Mouse (Mus musculus) MEL-GATA-1-ER (cell line): ENCODE data around the gene Ghr.
A peak's percentile ranks its signal among the peaks of the same experiment; 100 is the strongest.

Source experiments
- DNase-seq: peaks from one replicate; pipeline ENCODE4 v3.0.0-alpha.2; 2012; ENCODE audit warnings: low read depth; ENCODE audit errors: extremely low read depth

Gene Ghr

DNA sequence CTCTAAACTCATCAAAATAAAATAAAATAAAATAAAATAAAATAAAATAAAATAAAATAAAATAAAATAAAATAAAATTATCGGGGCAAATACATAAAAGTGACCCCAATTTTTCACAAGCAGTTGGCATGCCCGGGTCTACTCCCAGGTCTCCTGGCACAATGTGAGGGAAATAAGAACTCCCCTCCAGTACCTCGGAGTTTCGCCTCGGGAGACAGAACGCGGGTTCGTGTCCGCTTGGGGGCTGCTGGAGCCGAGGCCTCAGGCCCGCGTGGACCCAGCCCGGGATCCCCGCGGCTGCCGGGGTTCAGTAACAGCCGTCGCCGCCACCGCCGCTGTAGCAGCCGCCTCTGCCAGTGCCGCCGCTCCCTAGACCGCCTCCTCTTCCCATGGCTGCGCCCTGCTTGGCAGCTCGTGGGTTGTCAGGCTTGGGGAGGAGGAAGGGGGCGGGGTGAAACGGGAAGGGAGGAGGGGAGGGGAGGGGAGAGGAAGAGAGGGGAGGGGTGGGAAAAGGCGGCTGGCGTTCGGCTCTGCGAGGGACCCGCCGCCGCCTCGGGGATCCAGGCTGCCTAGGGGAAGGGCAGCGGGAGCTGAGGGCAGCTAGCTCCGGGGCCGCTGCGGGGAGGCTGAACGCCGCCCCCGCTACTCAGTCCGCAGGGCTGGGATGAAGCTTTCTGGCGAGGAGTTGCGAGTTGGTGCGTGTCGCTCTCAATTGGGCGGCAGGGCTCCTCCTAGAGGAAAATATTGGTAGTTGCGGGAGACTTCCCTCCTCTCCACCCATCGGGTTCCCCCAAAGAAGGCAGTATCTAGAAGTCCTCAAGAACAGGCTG lies at the start of gene Ghr:
Ghr (minus strand) TSS at position 686 of the 830 bp plus-strand sequence.
- peak; percentile 33 for DNase-seq

DNA sequence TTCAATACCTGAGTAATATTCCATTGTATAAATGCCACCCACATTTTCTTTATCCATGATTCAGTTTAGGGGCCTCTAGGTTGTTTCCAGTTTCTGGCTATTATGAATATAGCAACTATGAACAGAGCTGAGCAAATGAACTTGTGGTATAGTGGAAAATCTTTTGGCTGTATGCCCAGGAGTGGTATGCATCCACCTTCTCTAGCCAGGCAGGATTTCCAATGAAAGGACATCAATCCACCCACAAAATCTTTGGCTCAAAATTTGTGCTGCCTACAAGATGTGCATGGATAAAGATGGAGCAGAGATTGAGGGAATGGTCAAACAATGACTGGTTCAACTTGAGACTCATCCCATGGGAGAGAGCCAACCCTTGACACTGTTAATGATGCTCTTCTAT lies 39.5 kb upstream of the Ghr start:
- DNase-seq = no peak

DNA sequence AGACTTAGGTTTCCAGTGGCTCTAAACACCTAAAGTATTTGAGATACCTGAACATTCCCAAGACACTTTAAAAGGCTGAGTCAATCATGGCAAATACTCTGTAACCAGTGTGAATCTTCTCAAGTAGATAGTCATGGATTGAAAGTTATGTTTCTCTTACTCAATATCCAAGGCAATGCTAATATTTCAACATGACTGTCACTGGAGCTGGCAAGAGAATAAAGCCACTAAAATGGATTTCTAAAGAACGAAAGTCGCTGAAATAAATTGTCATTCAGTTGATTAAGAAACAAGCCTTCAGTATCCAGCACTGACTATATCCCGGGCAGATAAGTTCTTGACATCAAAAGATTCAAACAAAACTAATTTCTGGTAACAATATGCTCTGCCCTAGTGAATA lies 37.1 kb upstream of the Ghr start:
- DNase-seq = no peak

DNA sequence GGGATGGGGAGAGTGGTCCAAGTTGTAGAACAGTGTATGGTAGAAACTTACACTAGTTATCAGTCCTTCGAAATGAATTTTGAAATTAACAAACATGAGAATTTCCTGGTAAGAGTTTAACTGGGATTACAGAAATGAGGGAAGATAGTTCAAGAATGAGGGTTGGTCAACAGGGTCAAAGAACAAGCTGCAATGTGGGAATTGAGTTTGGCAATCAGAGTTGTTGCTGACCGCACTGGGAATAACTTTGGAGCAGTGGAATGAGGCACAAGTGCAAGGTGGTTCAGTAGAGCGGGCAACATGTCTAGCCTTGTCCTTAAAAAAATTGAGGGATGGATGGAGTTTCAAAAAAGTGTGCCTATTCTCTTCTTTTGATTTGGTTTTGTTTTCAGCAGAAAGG lies 35.0 kb upstream of the Ghr start:
- no peak for DNase-seq

DNA sequence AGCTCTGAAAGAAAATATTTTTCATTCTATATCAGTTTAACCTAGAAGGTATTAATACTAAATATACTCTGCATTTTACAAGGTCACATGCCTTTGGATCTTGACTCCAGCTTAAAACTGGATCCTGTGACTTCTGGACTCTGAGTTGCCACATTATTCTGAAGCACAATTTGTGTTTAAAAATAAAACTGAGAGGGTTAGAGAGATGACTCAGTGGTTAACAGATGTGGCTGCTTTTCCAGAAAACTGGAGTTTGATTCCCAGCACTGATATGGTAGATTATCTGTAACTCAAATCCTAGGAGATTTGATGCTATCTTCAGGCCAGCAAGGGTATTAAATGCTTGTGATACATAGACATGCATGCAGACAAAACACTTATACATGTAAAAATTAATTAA lies 28.7 kb upstream of the Ghr start:
- no peak for DNase-seq

DNA sequence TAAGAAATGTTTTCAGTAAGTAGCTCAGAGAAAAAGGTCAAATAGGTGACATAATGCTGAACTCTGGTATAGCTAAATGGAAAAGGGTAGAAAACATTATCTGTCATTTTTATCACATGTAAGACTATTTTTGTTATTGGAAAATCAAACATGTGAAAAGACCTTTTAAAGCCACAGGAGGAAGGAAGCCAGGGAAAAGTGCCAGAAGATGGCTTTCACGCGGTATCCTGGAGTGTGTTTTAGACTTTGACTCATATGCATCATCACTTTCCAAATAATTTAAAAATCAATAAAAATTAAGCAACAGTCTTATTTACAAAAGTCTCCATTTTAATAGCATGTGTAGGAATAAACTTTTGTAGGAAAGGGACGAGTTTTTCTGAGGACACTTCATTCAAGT lies 24.7 kb upstream of the Ghr start:
- no peak for DNase-seq

DNA sequence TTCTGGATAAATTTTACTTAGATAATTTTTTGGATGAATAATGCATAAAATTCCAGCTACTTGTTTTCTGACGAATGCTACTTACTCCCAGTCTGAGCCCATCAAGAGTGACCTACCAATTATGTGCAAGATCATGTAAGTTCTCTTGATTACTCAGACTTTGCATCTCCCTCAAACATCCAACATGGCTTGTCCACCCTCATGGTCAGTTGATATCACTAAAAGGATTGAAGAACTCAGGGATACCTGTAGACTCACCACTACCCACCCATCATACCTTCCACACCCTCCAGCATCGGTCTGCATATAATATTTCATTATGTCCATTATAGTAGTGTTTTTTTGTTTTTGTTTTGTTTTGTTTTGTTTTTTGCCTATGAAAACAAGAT lies 18.8 kb upstream of the Ghr start:
- no peak for DNase-seq

DNA sequence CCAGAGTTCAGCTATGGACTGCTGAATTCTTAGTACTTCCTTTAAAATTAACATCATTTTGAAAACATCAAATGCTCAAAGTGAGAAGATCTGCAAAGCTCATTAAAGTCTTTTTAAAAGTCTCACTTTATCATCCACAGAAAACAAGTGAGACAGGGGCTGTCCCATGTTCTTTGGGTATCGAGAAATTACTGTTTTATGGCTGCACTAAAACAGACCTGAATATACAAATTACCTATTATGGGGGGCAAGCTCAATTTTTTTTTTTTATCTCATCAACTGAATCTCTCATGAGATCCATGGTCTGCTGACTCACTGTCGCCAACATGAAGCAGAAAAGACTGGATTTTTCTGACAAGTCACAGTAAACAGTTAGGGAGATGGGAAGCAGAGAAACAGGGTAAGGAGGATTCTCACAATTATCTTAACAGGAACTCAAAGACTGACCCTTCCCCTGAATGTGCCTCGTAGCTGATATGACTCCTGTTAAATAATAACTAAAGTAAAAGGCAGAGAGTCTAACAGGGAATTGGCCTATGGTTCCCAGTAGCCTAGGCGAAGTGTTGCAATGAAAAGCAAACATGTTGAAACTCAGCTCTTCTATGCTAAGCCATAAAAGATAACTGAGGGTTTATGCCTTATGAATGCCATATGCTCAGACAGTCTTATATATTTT lies 18.3 kb upstream of the Ghr start:
- no peak for DNase-seq

DNA sequence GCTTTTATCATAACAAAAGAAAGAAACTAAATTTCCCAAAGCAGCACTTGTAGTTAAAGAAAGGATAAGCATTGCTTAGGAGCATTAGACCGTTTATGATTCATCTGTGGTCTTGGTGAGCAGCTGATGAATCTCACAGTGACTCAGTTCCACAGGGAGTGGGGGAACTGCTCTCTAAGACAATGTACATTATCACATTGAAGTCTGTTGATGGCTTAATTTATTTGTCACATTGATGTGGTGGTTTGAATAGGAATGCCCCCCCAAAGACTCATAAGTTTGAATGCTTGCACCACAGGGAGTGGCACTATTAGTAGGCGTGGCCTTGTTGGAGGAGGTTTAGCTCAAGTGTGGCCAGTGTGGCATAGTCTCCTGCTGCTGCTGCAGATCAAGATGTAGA lies 4.6 kb upstream of the Ghr start:
- DNase-seq = no peak

DNA sequence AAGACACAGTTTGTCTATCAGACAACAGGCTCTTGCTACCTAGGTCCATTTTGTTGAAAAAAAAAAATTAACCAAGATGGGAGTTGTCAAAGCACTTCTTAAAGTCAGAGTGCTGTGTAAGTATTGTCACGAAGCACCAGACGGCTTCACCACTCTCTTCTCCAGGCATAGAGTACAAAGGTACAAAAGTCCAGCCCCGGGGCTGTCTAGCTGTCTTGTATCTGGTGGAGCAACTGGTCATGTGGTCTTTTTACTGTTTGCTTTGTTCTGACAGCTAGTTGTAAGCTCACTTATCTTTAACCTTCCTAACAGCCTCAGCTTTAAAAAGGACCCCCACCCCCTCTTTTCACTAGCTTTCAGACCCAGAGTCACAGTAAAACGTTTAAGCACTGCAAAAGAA lies 1.1 kb upstream of the Ghr start:
- DNase-seq = no peak

DNA sequence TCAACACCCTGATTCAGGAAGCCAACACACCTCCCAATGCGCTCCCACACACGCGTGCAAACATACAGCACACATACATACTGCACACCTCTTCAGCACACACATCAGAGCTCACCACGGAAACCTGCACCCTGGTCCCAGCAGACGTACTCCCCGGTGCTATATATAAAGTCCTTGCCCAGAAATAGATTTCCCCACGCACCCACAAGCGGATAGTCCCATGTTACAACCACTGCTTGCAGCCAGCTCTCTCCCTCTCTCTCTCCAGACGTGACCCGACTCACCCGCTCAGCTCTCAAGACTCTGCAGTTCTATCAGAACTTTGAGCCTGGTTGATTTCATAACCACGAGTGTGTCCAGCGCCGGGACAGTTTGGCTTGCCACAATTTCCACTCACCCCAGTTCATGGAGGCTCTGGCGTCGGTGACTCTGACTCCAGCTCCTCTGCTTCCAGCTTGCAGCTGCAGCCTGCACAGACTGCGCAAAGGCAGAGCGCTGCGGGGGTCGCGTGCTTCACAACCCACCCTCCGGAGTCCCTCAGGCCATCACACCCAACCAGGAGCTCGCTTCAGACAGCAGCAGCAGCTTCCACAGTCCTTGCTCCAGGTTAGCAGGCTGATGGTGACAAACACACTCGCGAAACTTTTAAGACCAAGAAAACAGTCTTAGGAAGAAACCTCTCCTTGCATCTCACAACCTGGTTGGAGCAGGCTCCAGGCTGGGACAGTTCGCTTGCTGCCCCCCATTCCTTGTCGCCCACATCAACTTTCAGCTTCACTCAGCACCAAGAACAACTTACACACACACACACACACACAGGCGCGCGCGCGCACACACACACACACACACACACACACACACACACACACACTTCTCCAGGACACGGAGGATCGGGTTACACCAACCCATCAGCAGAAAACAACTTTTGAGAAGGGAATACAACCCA lies 1.2 kb downstream of the Ghr start:
- no peak for DNase-seq

DNA sequence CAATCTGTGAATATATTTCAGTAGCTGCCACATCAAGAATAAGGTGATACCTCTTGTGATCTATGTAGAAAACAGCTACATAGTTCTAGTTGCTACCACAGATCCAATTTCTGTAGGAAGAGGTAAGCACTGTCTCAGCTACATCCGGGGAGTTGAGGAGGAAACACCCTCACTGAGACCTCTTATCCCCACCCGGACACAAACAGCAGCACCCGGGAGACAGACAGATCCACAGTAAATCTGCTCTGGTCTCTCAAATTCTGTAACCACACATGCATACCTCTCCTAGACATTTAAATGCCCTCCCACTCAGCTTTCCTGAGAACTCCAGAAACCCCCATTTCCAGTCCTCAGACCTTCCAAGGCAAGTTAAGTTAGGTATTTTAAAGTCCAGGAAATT lies 2.0 kb downstream of the Ghr start:
- no peak for DNase-seq

DNA sequence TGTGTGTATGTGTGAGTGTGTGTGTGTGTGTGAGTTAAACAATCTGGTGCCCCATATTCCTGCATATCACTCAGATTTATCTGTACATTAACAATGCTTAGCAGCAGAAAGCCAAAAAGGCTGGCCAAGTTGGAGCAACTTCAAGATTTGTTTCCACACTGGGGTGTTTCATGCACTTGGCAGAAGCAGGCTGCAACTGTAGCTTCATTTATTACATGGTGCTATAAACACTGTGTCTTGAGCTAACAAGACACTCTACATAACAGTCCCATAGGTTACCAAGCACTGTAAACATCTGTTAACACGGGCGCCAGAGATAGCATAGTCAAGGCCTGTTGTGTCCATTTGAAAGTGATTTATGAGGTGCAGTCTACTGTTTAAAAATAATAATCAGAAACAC lies 3.1 kb downstream of the Ghr start:
- DNase-seq = no peak

DNA sequence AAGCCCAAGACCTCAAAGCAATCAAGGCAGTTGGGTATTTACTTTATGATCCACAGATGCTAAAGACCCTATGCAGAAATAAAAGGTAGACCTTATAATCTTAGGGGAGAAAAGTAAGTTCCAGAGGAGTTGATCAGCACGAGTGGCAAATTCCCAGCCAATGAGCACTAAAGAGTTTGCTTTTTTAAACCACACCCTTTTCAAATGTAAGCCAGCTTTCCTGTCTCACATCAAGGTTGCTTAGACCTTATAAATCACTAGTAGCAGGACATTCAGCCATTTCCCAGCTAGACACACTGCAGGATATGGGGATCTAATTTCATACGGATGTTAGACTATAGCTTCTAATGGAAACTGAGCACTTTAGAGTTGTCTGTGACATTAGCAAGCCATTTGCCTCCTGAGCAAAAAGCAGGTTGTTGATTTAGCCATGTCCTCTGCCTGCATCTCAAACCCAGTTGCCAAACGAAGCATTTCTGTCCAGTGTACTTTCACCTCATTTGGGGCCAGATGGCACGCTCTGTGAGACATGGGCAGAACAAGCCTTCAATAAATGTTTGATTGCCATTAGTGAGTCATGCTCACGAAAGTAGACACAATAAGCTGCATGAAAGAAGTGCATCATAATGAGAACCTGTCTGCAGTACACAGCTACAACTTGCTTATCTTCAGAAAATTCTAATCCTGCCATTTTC lies 4.9 kb downstream of the Ghr start:
- DNase-seq = no peak

DNA sequence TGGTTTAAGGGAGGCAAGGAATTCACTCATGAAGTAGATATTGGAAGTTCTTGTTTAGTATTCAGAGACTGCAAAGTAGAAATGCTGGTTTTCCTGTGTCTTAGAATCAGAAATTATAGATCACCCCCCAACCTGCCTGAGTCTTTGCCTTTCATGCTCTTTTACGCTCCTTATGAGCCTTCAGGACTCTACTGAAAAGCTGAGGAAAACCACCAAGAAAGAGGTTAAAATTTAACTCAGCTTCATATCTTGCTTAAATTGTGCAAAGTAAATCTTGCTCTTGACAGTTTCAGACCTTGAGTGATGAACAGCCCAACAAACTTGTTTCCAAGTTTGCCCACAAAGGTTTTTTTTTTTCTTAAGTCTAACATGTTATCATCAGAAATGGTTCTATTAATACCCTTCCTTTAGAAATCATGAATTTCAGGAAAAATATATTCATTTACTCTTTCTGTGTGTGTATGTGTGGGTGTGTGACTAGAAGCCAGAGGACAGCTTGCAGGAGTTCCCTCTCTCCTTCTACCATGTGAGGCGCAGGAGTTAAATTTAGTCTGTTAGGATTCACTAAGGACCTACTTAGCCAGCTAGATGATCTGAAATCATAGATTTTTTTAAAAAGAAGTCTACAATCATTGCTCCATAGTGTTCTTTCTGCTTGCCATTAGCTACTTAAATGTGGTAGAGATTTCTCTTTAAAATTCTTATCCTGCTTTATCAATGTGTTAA lies 14.0 kb downstream of the Ghr start:
- DNase-seq = no peak

DNA sequence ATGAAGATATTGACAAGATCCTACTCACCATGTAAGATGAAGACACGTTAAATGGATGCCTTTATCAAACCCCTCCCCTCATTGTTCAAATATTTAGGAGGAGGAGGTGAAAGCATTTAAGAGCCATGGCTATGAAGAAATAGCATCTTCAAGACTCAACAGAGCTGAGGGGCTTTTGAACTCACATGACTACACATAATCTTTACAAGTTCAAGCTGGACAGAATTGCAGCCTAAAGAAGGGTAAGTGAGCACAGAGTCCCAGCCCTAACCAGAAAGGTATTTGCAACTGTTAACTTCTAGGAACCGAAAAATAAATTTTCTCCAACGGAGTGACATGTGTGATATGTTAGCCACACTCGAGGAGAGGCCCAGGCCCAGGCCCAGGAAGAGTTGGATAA lies 18.7 kb downstream of the Ghr start:
- DNase-seq = no peak

DNA sequence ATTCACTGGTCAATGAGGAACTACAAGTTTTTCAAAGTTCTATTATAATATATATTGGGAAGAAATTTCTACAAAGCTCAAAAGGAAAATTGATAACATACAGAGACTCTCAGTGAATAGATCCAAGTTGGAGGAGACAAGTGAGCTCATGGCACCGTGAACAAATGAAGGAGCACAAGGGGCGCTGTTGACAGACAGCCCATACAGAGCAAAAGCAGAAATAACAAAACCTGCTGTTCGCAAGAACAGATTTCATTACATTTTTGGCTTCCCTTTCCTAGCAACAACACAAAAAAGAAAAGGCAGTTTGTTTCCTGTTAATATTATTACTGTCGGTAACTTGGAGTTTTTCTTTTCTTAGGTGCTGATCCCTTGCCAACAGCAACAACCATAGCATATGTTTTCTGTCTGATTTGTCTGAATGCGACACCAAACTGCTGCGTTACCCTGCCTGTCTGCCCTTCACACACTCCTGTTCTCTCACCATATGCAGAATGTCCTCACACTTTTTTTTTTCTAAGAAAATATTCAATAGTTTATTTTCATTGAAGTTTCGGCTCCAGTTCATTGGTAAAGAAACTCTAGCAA lies 19.3 kb downstream of the Ghr start:
- no peak for DNase-seq

DNA sequence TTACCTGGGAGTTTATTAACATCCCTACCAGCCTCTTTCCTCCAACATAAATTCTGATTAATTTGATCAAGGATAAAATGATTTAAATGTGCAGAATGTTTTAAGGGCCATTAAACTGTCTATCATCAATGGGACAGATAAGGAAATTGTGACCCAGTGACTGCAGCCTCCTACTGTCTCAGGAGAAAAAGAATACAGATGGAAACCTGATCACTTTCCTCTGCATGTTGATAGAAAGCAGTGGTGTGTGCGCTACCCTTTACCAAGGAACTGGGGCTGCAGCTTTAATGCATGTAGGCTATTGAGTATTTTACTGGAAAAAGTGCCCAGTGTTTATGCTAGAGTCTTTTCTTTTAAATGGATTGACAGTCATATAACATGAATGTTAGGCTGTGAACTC lies 19.8 kb downstream of the Ghr start:
- DNase-seq = no peak

DNA sequence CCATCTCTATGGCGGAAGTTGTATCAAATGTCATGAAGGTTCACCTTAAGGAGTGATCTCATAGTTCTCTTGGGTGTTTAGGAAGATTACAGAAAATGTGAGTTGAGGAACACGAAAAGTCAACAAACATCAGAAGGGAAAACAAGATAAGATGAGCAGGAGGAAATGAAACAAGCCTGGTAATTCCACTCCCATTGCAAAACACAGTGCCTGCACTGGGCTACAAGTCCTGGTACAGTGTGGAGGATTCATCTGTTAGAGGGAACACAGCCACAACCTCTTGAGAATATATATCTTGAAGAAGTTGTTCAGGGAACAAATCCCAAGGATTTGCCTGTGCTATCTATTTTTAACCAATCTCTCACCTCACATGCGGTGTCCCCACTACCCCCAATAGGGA lies 24.8 kb downstream of the Ghr start:
- DNase-seq = no peak

DNA sequence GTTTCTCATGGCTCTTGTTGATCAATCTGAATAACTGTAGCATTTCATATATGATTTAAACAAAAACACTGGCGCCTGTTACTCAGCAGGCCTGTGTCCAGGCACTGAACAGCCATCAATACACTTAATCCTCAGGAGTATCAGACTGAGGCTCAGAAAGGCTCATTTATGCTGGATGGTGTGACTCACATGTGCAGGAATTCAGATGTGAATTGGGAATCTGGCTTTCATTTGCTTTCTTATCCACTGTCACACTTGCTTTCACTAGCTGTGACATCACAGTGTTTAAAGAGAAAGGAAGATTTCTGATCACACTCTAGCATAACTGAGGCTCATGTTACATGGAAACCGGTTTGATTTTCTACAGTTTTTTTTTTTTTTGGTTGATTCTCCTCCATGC lies 39.0 kb downstream of the Ghr start:
- no peak for DNase-seq
